Comparison of ENCODE assay signal across 8 mouse cellular contexts in the genomic region with DNA sequence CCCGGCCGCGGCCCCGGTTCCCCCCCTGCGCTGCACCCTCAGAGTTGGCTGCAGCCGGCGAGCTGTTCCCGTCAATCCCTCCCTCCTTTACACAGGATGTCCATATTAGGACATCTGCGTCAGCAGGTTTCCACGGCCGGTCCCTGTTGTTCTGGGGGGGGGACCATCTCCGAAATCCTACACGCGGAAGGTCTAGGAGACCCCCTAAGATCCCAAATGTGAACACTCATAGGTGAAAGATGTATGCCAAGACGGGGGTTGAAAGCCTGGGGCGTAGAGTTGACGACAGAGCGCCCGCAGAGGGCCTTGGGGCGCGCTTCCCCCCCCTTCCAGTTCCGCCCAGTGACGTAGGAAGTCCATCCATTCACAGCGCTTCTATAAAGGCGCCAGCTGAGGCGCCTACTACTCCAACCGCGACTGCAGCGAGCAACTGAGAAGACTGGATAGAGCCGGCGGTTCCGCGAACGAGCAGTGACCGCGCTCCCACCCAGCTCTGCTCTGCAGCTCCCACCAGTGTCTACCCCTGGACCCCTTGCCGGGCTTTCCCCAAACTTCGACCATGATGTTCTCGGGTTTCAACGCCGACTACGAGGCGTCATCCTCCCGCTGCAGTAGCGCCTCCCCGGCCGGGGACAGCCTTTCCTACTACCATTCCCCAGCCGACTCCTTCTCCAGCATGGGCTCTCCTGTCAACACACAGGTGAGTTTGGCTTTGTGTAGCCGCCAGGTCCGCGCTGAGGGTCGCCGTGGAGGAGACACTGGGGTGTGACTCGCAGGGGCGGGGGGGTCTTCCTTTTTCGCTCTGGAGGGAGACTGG. TPM values are rescaled to one million over a fixed set of nuclear protein-coding genes. Genes with fewer than 3 reads are reported as not detected.
DNase-seq lines count a peak whose midpoint lies in the region; ATAC-seq and TF ChIP-seq lines count a peak whose summit lies in the region.

A gene (plus strand): TSS at position 410 of the 817 bp plus-strand sequence.

- peaks cover 70% of the 10 kb centered on the region for H3K27me3 ChIP-seq in CH12.LX (replicated peaks)
- H3K27me3 ChIP-seq in forebrain, embryonic 12.5 days: peaks cover 62% of the 10 kb centered on the region
- no peaks in the 10 kb centered on the region for H3K27me3 ChIP-seq in heart, postnatal 0 days (ENCODE audit: control insufficient read depth, insufficient read depth, low read length)
- peaks cover 70% of the 10 kb centered on the region for H3K27me3 ChIP-seq in liver, embryonic 16.5 days (ENCODE audit: control insufficient read depth, insufficient read depth, low read depth, low read length)
- peaks cover 28% of the 10 kb centered on the region for H3K27me3 ChIP-seq in neural tube, embryonic 12.5 days (replicated peaks)
- no peaks in the 10 kb centered on the region for H3K27me3 ChIP-seq in stomach, postnatal 0 days (ENCODE audit: control insufficient read depth, insufficient read depth, low read length)

- peak; percentile 86 for TF ChIP-seq POLR2A in CH12.LX (IDR thresholded peaks at IDR 0.05; ENCODE audit: low read depth, low read length)

- no peaks in the 10 kb centered on the region for H3K36me3 ChIP-seq in CH12.LX (replicated peaks in 1 of 2; ENCODE audit: control insufficient read depth in 1 of 2, insufficient read depth in 1 of 2, low read length in 1 of 2)
- H3K36me3 ChIP-seq in forebrain, embryonic 12.5 days (replicated peaks): no peaks in the 10 kb centered on the region
- H3K36me3 ChIP-seq in heart, postnatal 0 days (replicated peaks; ENCODE audit: control insufficient read depth, insufficient read depth, low read length): peaks cover 13% of the 10 kb centered on the region
- no peaks in the 10 kb centered on the region for H3K36me3 ChIP-seq in liver, embryonic 16.5 days (ENCODE audit: control insufficient read depth, insufficient read depth)
- no peaks in the 10 kb centered on the region for H3K36me3 ChIP-seq in neural tube, embryonic 12.5 days
- peaks cover 4% of the 10 kb centered on the region; the same call in 1 of the 2 replicates for H3K36me3 ChIP-seq in stomach, postnatal 0 days (ENCODE audit: control insufficient read depth, insufficient read depth, low read length)

- H3K9ac ChIP-seq in CH12.LX (ENCODE audit: insufficient read depth, low read depth): 0 out of 2 replicates have a peak within 1 kb of the TSS, but pooled peaks have one; percentile 20
- peak within 1 kb of the TSS; percentile 62 for H3K9ac ChIP-seq in forebrain, embryonic 12.5 days
- H3K9ac ChIP-seq in heart, postnatal 0 days (replicated peaks; ENCODE audit: low read depth, low read length): peak within 1 kb of the TSS; percentile 66
- H3K9ac ChIP-seq in liver, embryonic 16.5 days (ENCODE audit: low read depth, low read length): peak within 1 kb of the TSS; percentile 53
- H3K9ac ChIP-seq in neural tube, embryonic 12.5 days: peak within 1 kb of the TSS; percentile 57
- peak within 1 kb of the TSS; percentile 79 for H3K9ac ChIP-seq in stomach, postnatal 0 days (ENCODE audit: low read length)

- peaks cover 4 to 21% of the 10 kb centered on the region in 2 experiments; a peak in 3 of 4 replicates for H3K4me1 ChIP-seq in CH12.LX (ENCODE audit: control insufficient read depth in 1 of 2, insufficient read depth in 2 of 2)
- peaks cover 36% of the 10 kb centered on the region for H3K4me1 ChIP-seq in forebrain, embryonic 12.5 days
- H3K4me1 ChIP-seq in heart, postnatal 0 days (ENCODE audit: control insufficient read depth, insufficient read depth): peaks cover 20% of the 10 kb centered on the region
- H3K4me1 ChIP-seq in liver, embryonic 16.5 days (ENCODE audit: control insufficient read depth, low read depth, low read length): peaks cover 45% of the 10 kb centered on the region
- H3K4me1 ChIP-seq in neural tube, embryonic 12.5 days: peaks cover 41% of the 10 kb centered on the region
- 0 out of 2 replicates have a peak, but pooled peaks cover 2% of the 10 kb centered on the region for H3K4me1 ChIP-seq in stomach, postnatal 0 days (replicated peaks; ENCODE audit: control insufficient read depth, insufficient read depth)

- no peak for TF ChIP-seq RAD21 in CH12.LX (IDR thresholded peaks at IDR 0.05; ENCODE audit: low read depth, low read length)

- peak; percentile 81 for DNase-seq in CH12.LX (ENCODE audit: extremely low read depth)
- peak; percentile 85 for DNase-seq in c-Kit-positive CD71-positive TER-119-negative erythroid progenitor cells, embryonic 14.5 days (ENCODE audit: low read depth)
- peak; percentile 93 for DNase-seq in heart, postnatal 0 days (ENCODE audit: low spot score)
- peak; percentile 85 to 93 for DNase-seq in kidney, postnatal 4 days
- DNase-seq in stomach, postnatal 0 days (ENCODE audit: low spot score): peak; percentile 91

- TF ChIP-seq CTCF in CH12.LX (conservative IDR thresholded peaks at IDR 0.05 in 1 of 2, IDR thresholded peaks at IDR 0.05 in 1 of 2; ENCODE audit: low read depth in 2 of 2, low read length in 2 of 2): no peak
- no peak for TF ChIP-seq CTCF in heart, postnatal 0 days (IDR thresholded peaks at IDR 0.05; ENCODE audit: low read depth)
- 0 out of 2 replicates have a peak, but pooled peaks have one; percentile 27 for TF ChIP-seq CTCF in stomach, postnatal 0 days (IDR thresholded peaks at IDR 0.05; ENCODE audit: low read depth)

- dilution Hi-C loops in CH12.LX (cut with MboI; ENCODE audit: extremely low pct_ligation_motif_present, extremely low pct_unique_long_range_greater_than_20kb, low sequenced_read_pairs): no loop called here

- peak within 1 kb of the TSS; percentile 35 to 58 (median 52) for H3K4me3 ChIP-seq in CH12.LX (replicated peaks in 1 of 3; ENCODE audit: low read depth in 2 of 3, low read length in 2 of 3, poor library complexity in 1 of 3)
- H3K4me3 ChIP-seq in forebrain, embryonic 12.5 days (replicated peaks): peak within 1 kb of the TSS; percentile 52
- H3K4me3 ChIP-seq in heart, postnatal 0 days (ENCODE audit: low read depth, low read length): peak within 1 kb of the TSS; percentile 69
- H3K4me3 ChIP-seq in liver, embryonic 16.5 days (ENCODE audit: low read depth, low read length): peak within 1 kb of the TSS; percentile 68
- peak within 1 kb of the TSS; percentile 55 for H3K4me3 ChIP-seq in neural tube, embryonic 12.5 days
- H3K4me3 ChIP-seq in stomach, postnatal 0 days (ENCODE audit: low read depth, low read length): peak within 1 kb of the TSS; percentile 79

- TF ChIP-seq EP300 in CH12.LX (IDR thresholded peaks at IDR 0.05; ENCODE audit: low read length): no peak
- TF ChIP-seq EP300 in heart, postnatal 0 days (IDR thresholded peaks at IDR 0.05; ENCODE audit: low read depth): peak; percentile 85
- TF ChIP-seq EP300 in stomach, postnatal 0 days (optimal IDR thresholded peaks at IDR 0.05): peak; percentile 74

- ATAC-seq in forebrain, embryonic 12.5 days (ENCODE audit: low FRiP score): peak; percentile 88
- ATAC-seq in heart, postnatal 0 days (ENCODE audit: insufficient read depth, low read depth): peak; percentile 83
- ATAC-seq in liver, embryonic 16.5 days (ENCODE audit: low read depth): peak; percentile 84
- peak; percentile 89 for ATAC-seq in neural tube, embryonic 12.5 days (ENCODE audit: low FRiP score, low read depth)
- ATAC-seq in stomach, postnatal 0 days (ENCODE audit: low FRiP score, low TSS enrichment): peak; percentile 90

- H3K79me2 ChIP-seq in CH12.LX (replicated peaks; ENCODE audit: control insufficient read depth, extremely low read depth, insufficient read depth, poor library complexity, severe bottlenecking): no peaks in the 10 kb centered on the region

- under 1% methylated on average over 56 of the region's 56 CpGs for WGBS in forebrain, embryonic 12.5 days
- WGBS in heart, postnatal 0 days: under 1% methylated on average over 56 of the region's 56 CpGs
- WGBS in liver, embryonic 16.5 days (ENCODE audit: insufficient replicate concordance): under 1% methylated on average over 56 of the region's 56 CpGs
- WGBS in neural tube, embryonic 12.5 days: under 1% methylated on average over 56 of the region's 56 CpGs
- WGBS in stomach, postnatal 0 days: under 1% methylated on average over 56 of the region's 56 CpGs

- H3K27ac ChIP-seq in CH12.LX (ENCODE audit: insufficient read depth, low read depth): no peak within 1 kb of the TSS
- peak within 1 kb of the TSS; percentile 16; the same call in 1 of the 2 replicates for H3K27ac ChIP-seq in forebrain, embryonic 12.5 days
- peak within 1 kb of the TSS; percentile 91 for H3K27ac ChIP-seq in heart, postnatal 0 days (ENCODE audit: low read depth)
- H3K27ac ChIP-seq in liver, embryonic 16.5 days (ENCODE audit: low read length): peak within 1 kb of the TSS; percentile 31
- H3K27ac ChIP-seq in neural tube, embryonic 12.5 days: no peak within 1 kb of the TSS
- H3K27ac ChIP-seq in stomach, postnatal 0 days (replicated peaks): peak within 1 kb of the TSS; percentile 95

- H3K4me2 ChIP-seq in CH12.LX (ENCODE audit: insufficient read depth, low read depth, poor library complexity, severe bottlenecking): peak within 1 kb of the TSS; percentile 93
- peak within 1 kb of the TSS; percentile 100 for H3K4me2 ChIP-seq in forebrain, embryonic 12.5 days
- peak within 1 kb of the TSS; percentile 93 for H3K4me2 ChIP-seq in heart, postnatal 0 days (ENCODE audit: low read depth, low read length)
- H3K4me2 ChIP-seq in liver, embryonic 16.5 days (ENCODE audit: low read depth, low read length): peak within 1 kb of the TSS; percentile 91
- peak within 1 kb of the TSS; percentile 96 for H3K4me2 ChIP-seq in neural tube, embryonic 12.5 days (replicated peaks)
- H3K4me2 ChIP-seq in stomach, postnatal 0 days (replicated peaks; ENCODE audit: low read depth): peak within 1 kb of the TSS; percentile 95

- no peaks in the 10 kb centered on the region for H3K9me3 ChIP-seq in CH12.LX (replicated peaks; ENCODE audit: low read length)
- H3K9me3 ChIP-seq in forebrain, embryonic 12.5 days: no peaks in the 10 kb centered on the region
- H3K9me3 ChIP-seq in heart, postnatal 0 days (replicated peaks; ENCODE audit: control insufficient read depth, low read length): no peaks in the 10 kb centered on the region
- no peaks in the 10 kb centered on the region for H3K9me3 ChIP-seq in liver, embryonic 16.5 days (replicated peaks; ENCODE audit: control insufficient read depth, low read length)
- no peaks in the 10 kb centered on the region for H3K9me3 ChIP-seq in neural tube, embryonic 12.5 days
- no peaks in the 10 kb centered on the region for H3K9me3 ChIP-seq in stomach, postnatal 0 days (ENCODE audit: control insufficient read depth, low read length)

- in situ Hi-C loops in CH12.LX (cut with MboI; ENCODE audit: low pct_ligation_motif_present, low pct_unique_long_range_greater_than_20kb, low sequenced_read_pairs): no loop called here

RNA-seq across cellular contexts. Expression of the gene that starts here (rescaled TPM):
- total RNA-seq in CH12.LX (2012; rRNA removed): 0.17 and 0.21 TPM in 2 replicates
- total RNA-seq in CH12.LX (2014; rRNA removed): 0.20 and 0.76 TPM in 2 replicates
- polyA plus RNA-seq in CH12.LX (2012; ENCODE audit: insufficient read length, low read depth): 0.11 and 0.26 TPM in 2 replicates
- polyA plus RNA-seq in forebrain, embryonic 12.5 days (2016; fragmentation: Nextera tagmentation; extraction: Ambion mirVana): 0.80 and 1.1 TPM in 2 replicates
- total RNA-seq in heart, postnatal 0 days (2014; rRNA removed; ENCODE audit: low replicate concordance): 12.8 and 18.5 TPM in 2 replicates
- 1.6 and 2.7 TPM in 2 replicates for polyA plus RNA-seq in heart, postnatal 0 days (2015; fragmentation: Nextera tagmentation; extraction: Ambion mirVana)
- 1.1 and 1.6 TPM in 2 replicates for polyA plus RNA-seq in liver, embryonic 16.5 days (2015; fragmentation: Nextera tagmentation; extraction: Ambion mirVana)
- polyA plus RNA-seq in neural tube, embryonic 12.5 days (2016; fragmentation: Nextera tagmentation; extraction: Ambion mirVana): 1.2 and 2.2 TPM in 2 replicates
- 18.2 and 23.2 TPM in 2 replicates for polyA plus RNA-seq in stomach, postnatal 0 days (2015; fragmentation: Nextera tagmentation; extraction: Ambion mirVana)

Comparison
In these comparisons a context has a peak if more than half of its experiments do, and no peak if none do; other contexts are left out.
1. Peak in DNase-seq, H3K4me3 ChIP-seq, H3K9ac ChIP-seq and H3K4me2 ChIP-seq in CH12.LX; RNA of the gene not detected or under 1 TPM.
2. H3K27ac ChIP-seq: peak in forebrain, embryonic 12.5 days (single experiment), heart, postnatal 0 days (single experiment), liver, embryonic 16.5 days (single experiment) and stomach, postnatal 0 days (single experiment); none in CH12.LX (single experiment) and neural tube, embryonic 12.5 days (single experiment).
3. H3K9ac ChIP-seq: peak in every context shown above with its lines; median percentile 79 in stomach, postnatal 0 days; 66 in heart, postnatal 0 days; 62 in forebrain, embryonic 12.5 days; 57 in neural tube, embryonic 12.5 days; 53 in liver, embryonic 16.5 days; 20 in CH12.LX.
4. Peak in every context shown above with its lines, with median percentiles within 50 percentile points of each other: DNase-seq, H3K4me2 ChIP-seq, H3K4me3 ChIP-seq and ATAC-seq.